Mouse (Mus musculus) cerebellum, adult 8-10 months (tissue): ENCODE data around the gene Dgcr6.
A peak's percentile ranks its signal among the peaks of the same experiment; 100 is the strongest.

Experiments
- DNase-seq: peaks from one replicate; pipeline ENCODE4 v3.0.0; 2022

The Dgcr6 gene

GRCm38 (mm10) chr16:18072089-18072488, 19.4 kb downstream of the Dgcr6 start:
- DNase-seq, result no peak

- no peak for DNase-seq
Observed at GRCm38 (mm10) chr16:18073259-18073962, 20.8 kb downstream of the Dgcr6 start.

GRCm38 (mm10) chr16:18074611-18075010, 22.0 kb downstream of the Dgcr6 start:
- DNase-seq, result no peak

GRCm38 (mm10) chr16:18075201-18075600, 22.5 kb downstream of the Dgcr6 start:
- DNase-seq, result no peak

GRCm38 (mm10) chr16:18078314-18079015, 25.8 kb downstream of the Dgcr6 start:
- no peak for DNase-seq

GRCm38 (mm10) chr16:18079300-18079699, 26.6 kb downstream of the Dgcr6 start:
- no peak for DNase-seq

- DNase-seq, result no peak
Observed at GRCm38 (mm10) chr16:18080171-18080570, 27.5 kb downstream of the Dgcr6 start.

GRCm38 (mm10) chr16:18081149-18081827, 28.6 kb downstream of the Dgcr6 start:
- DNase-seq, result no peak

- no peak for DNase-seq
Observed at GRCm38 (mm10) chr16:18082291-18082690, 29.6 kb downstream of the Dgcr6 start.

- DNase-seq, result no peak
Observed at GRCm38 (mm10) chr16:18083231-18083951, 30.7 kb downstream of the Dgcr6 start.

- no peak for DNase-seq
Observed at GRCm38 (mm10) chr16:18084262-18084661, 31.6 kb downstream of the Dgcr6 start.

- no peak for DNase-seq
Observed at GRCm38 (mm10) chr16:18087101-18087500, 34.4 kb downstream of the Dgcr6 start.

GRCm38 (mm10) chr16:18096348-18096747, 43.7 kb downstream of the Dgcr6 start:
- no peak for DNase-seq

- DNase-seq, result no peak
Observed at GRCm38 (mm10) chr16:18102816-18103215, 50.2 kb downstream of the Dgcr6 start.

GRCm38 (mm10) chr16:18103366-18103765, 50.7 kb downstream of the Dgcr6 start:
- no peak for DNase-seq

GRCm38 (mm10) chr16:18103808-18104207, 51.1 kb downstream of the Dgcr6 start:
- no peak for DNase-seq

- peak; percentile 89 for DNase-seq
Observed at GRCm38 (mm10) chr16:18108221-18108966, 55.7 kb downstream of the Dgcr6 start.

- no peak for DNase-seq
Observed at GRCm38 (mm10) chr16:18111042-18111441, 58.4 kb downstream of the Dgcr6 start.

GRCm38 (mm10) chr16:18116467-18116866, 63.8 kb downstream of the Dgcr6 start:
- no peak for DNase-seq

- DNase-seq, result no peak
Observed at GRCm38 (mm10) chr16:18118285-18118684, 65.6 kb downstream of the Dgcr6 start.

GRCm38 (mm10) chr16:18119031-18119730, 66.5 kb downstream of the Dgcr6 start:
- DNase-seq, result peak; percentile 74
